Mouse (Mus musculus) lung, postnatal 0 days (tissue): ENCODE measurements around the gene 6430571L13Rik. TPM values are rescaled to one million over a fixed set of nuclear protein-coding genes. Genes with fewer than 3 reads are reported as not detected.
"Not testable (repeated sequence)": the region's sequence is repeated elsewhere in the genome, so short reads cannot be mapped to it uniquely, and the experiment has no call there.

Experiments
- ATAC-seq: fragments of 200-750 bp; cut with Nextera tagmentation; 2 replicates; pipeline ENCODE4 v1.8.0; 2017; ENCODE audit warnings: moderate library complexity
- DNase-seq: peaks from one replicate; pipeline ENCODE4 v3.0.0-alpha.2; 2016; ENCODE audit warnings: low spot score
- H3K27ac ChIP-seq: fragments of 300-500 bp; sonication (generic); 2 replicates; pipeline ENCODE4 v1.5.1; 2014; ENCODE audit warnings: antibody characterized with exemption, mild to moderate bottlenecking, low read length, mixed read lengths
- H3K27me3 ChIP-seq: fragments of 300-500 bp; sonication (generic); replicated peaks from 2 replicates; pipeline ENCODE4 v1.6.1; 2014; ENCODE audit warnings: low read length, mixed read lengths; ENCODE audit not compliant: insufficient read depth
- H3K36me3 ChIP-seq: fragments of 300-500 bp; sonication (generic); 2 replicates; pipeline ENCODE4 v1.6.1; 2014; ENCODE audit warnings: low read length, mixed read lengths; ENCODE audit not compliant: insufficient read depth
- H3K4me1 ChIP-seq: fragments of 300-500 bp; sonication (generic); 2 replicates; pipeline ENCODE4 v1.6.1; 2014; ENCODE audit warnings: antibody characterized with exemption, low read depth, low read length, mixed read lengths; ENCODE audit not compliant: insufficient read depth
- H3K4me2 ChIP-seq: fragments of 300-500 bp; sonication (generic); replicated peaks from 2 replicates; pipeline ENCODE4 v1.6.1; 2014; ENCODE audit warnings: low read depth, mild to moderate bottlenecking, low read length, moderate library complexity, mixed read lengths
- H3K4me3 ChIP-seq: fragments of 300-500 bp; sonication (generic); 2 replicates; pipeline ENCODE4 v1.5.1; 2014; ENCODE audit warnings: low read depth, low read length
- H3K9ac ChIP-seq: fragments of 300-500 bp; sonication (generic); replicated peaks from 2 replicates; pipeline ENCODE4 v1.6.1; 2014; ENCODE audit warnings: low read depth, mild to moderate bottlenecking
- H3K9me3 ChIP-seq: fragments of 300-500 bp; sonication (generic); 2 replicates; pipeline ENCODE4 v1.6.1; 2016; ENCODE audit warnings: low read length, mixed read lengths
- CTCF ChIP-seq: IDR thresholded peaks from 2 replicates; pipeline ENCODE4 v1.5.1; 2016; ENCODE audit warnings: antibody characterized with exemption, mild to moderate bottlenecking
- EP300 ChIP-seq: IDR thresholded peaks from 2 replicates; pipeline ENCODE4 v1.6.1; 2016; ENCODE audit warnings: antibody characterized with exemption, mild to moderate bottlenecking, control low read depth
- WGBS: fragments of 180-500 bp; shearing (Covaris S2); extraction: QIAGEN DNeasy Blood & Tissue Kit; methylation state at CpG from one replicate; pipeline ENCODE4 v1.1.7; 2014; 5-methylcytosine and 5-hydroxymethylcytosine counted together
- polyA plus RNA-seq: library from polyadenylated mRNA; unstranded; fragments of >200 nt; fragmentation: Nextera tagmentation; extraction: Ambion mirVana; gene quantifications from 2 replicates; pipeline ENCODE4 v1.2.1, GENCODE M21; 2015

Gene 6430571L13Rik
- polyA plus RNA-seq, 1 experiment from 2014 or later: 0.23 TPM

- ATAC-seq: no peak
- DNase-seq: no peak
- H3K9me3 ChIP-seq: no peaks in the 10 kb centered on the region
- H3K27me3 ChIP-seq: no peaks in the 10 kb centered on the region
- 67% methylated on average over 4 of the region's 4 CpGs for WGBS
- H3K4me3 ChIP-seq: no peak overlapping the region
- peaks cover 15% of the 10 kb centered on the region for H3K36me3 ChIP-seq
- H3K4me2 ChIP-seq: no peak overlapping the region
- no peak overlapping the region for H3K9ac ChIP-seq
- no peak for TF ChIP-seq CTCF
- TF ChIP-seq EP300: no peak
- peaks cover 36% of the 10 kb centered on the region for H3K4me1 ChIP-seq
- peak overlapping the region; percentile 82 for H3K27ac ChIP-seq
These were observed 35.4 kb upstream of the 6430571L13Rik start for GRCm38 (mm10) chr9:107305012-107305411.

- 27% methylated on average over 13 of the region's 13 CpGs for WGBS
- peak; percentile 86 for DNase-seq
- H3K27me3 ChIP-seq: no peaks in the 10 kb centered on the region
- TF ChIP-seq EP300 (peak; percentile 63; the same call in 1 of the 2 replicates), CTCF (no peak)
- H3K36me3 ChIP-seq: peaks cover 7% of the 10 kb centered on the region
- ATAC-seq: peak; percentile 39
- H3K9me3 ChIP-seq: no peaks in the 10 kb centered on the region
- no peak overlapping the region for H3K9ac ChIP-seq
- peaks cover 36% of the 10 kb centered on the region for H3K4me1 ChIP-seq
- no peak overlapping the region for H3K4me2 ChIP-seq
- peak overlapping the region; percentile 82 for H3K27ac ChIP-seq
- H3K4me3 ChIP-seq: no peak overlapping the region
These were observed 34.5 kb upstream of the 6430571L13Rik start for GRCm38 (mm10) chr9:107305601-107306542.

- not testable (repeated sequence) for ATAC-seq, H3K4me3 ChIP-seq, H3K9ac ChIP-seq, H3K27ac ChIP-seq, H3K36me3 ChIP-seq, H3K27me3 ChIP-seq, H3K9me3 ChIP-seq, DNase-seq, H3K4me2 ChIP-seq
- peaks cover 36% of the 10 kb centered on the region for H3K4me1 ChIP-seq
- WGBS: 90% methylated on average over 1 of the region's 1 CpGs
These were observed 33.7 kb upstream of the 6430571L13Rik start for GRCm38 (mm10) chr9:107306673-107307072.

GRCm38 (mm10) chr9:107307099-107307872 lies 33.1 kb upstream of the 6430571L13Rik start:
- WGBS: 57% methylated on average over 11 of the region's 11 CpGs

GRCm38 (mm10) chr9:107307886-107308285 lies 32.5 kb upstream of the 6430571L13Rik start:
- TF ChIP-seq CTCF (no peak), EP300 (no peak)
- H3K4me3 ChIP-seq: no peak overlapping the region
- DNase-seq (peak; percentile 91), ATAC-seq (peak; percentile 80)
- H3K27me3 ChIP-seq: no peaks in the 10 kb centered on the region
- no peaks in the 10 kb centered on the region for H3K36me3 ChIP-seq
- 22% methylated on average over 12 of the region's 12 CpGs for WGBS
- H3K9me3 ChIP-seq: no peaks in the 10 kb centered on the region
- no peak overlapping the region for H3K9ac ChIP-seq
- peaks cover 36% of the 10 kb centered on the region for H3K4me1 ChIP-seq
- peak overlapping the region; percentile 61 for H3K27ac ChIP-seq
- H3K4me2 ChIP-seq: 0 out of 2 replicates have a peak overlapping the region, but pooled peaks have one; percentile 3

More at GRCm38 (mm10) chr9:107307099-107307872, 33.1 kb upstream of the 6430571L13Rik start:
- Histone ChIP-seq H3K9ac (no peak overlapping the region), H3K36me3 (no peaks in the 10 kb centered on the region), H3K27ac (peak overlapping the region; percentile 61), H3K27me3 (no peaks in the 10 kb centered on the region), H3K4me3 (no peak overlapping the region), H3K4me1 (peaks cover 36% of the 10 kb centered on the region), H3K4me2 (0 out of 2 replicates have a peak overlapping the region, but pooled peaks have one; percentile 3), H3K9me3 (no peaks in the 10 kb centered on the region)
- ATAC-seq: no peak
- no peak for DNase-seq
- TF ChIP-seq CTCF: no peak
- TF ChIP-seq EP300: no peak

- no peak overlapping the region for H3K4me3 ChIP-seq
- TF ChIP-seq EP300 (no peak), CTCF (no peak)
- no peaks in the 10 kb centered on the region for H3K9me3 ChIP-seq
- peak overlapping the region; percentile 61; the same call in 1 of the 2 replicates for H3K27ac ChIP-seq
- WGBS: 77% methylated on average over 9 of the region's 9 CpGs
- peaks cover 33% of the 10 kb centered on the region for H3K4me1 ChIP-seq
- H3K9ac ChIP-seq: no peak overlapping the region
- ATAC-seq (no peak), DNase-seq (no peak)
- no peaks in the 10 kb centered on the region for H3K36me3 ChIP-seq
- H3K27me3 ChIP-seq: no peaks in the 10 kb centered on the region
- H3K4me2 ChIP-seq: no peak overlapping the region
These were observed 31.9 kb upstream of the 6430571L13Rik start for GRCm38 (mm10) chr9:107308346-107309000.
